Mouse (Mus musculus) CH12.LX (cell line): ENCODE data around the gene Kcnj10. TPM values are rescaled to one million over a fixed set of nuclear protein-coding genes. Genes with fewer than 3 reads are reported as not detected.
A peak's percentile ranks its signal among the peaks of the same experiment; 100 is the strongest.

Source experiments
- DNase-seq: peaks from one replicate; pipeline ENCODE4 v3.0.0-alpha.2; 2013; ENCODE audit errors: extremely low read depth
- H3K27ac ChIP-seq: 2 replicates; pipeline ENCODE4 v1.5.1; 2012; ENCODE audit warnings: low read depth, mild to moderate bottlenecking, control low read depth, moderate library complexity; ENCODE audit not compliant: insufficient read depth
- H3K27me3 ChIP-seq: replicated peaks from 2 replicates; pipeline ENCODE3; 2012; ENCODE audit warnings: inconsistent platforms
- H3K36me3 ChIP-seq, 2 experiments: replicated peaks in 1 of 2; 2 replicates each; pipeline versions ENCODE3 to v1.6.1; 2012; ENCODE audit warnings: inconsistent platforms in 1 of 2, low read length in 1 of 2, mild to moderate bottlenecking in 1 of 2, mixed read lengths in 1 of 2, moderate library complexity in 1 of 2; ENCODE audit not compliant: control insufficient read depth in 1 of 2, insufficient read depth in 1 of 2
- H3K4me1 ChIP-seq, 2 experiments: 2 replicates each; pipeline ENCODE4 v1.6.1; 2012; ENCODE audit warnings: inconsistent platforms in 1 of 2, moderate library complexity in 1 of 2; ENCODE audit not compliant: insufficient read depth in 2 of 2, control insufficient read depth in 1 of 2
- H3K4me2 ChIP-seq: 2 replicates; pipeline ENCODE4 v1.6.1; 2012; ENCODE audit warnings: low read depth, mild to moderate bottlenecking, control low read depth; ENCODE audit not compliant: poor library complexity, insufficient read depth, severe bottlenecking
- H3K4me3 ChIP-seq, 3 experiments: fragments of 150-350 bp in 1 of 3; sonication (generic) in 1 of 3; replicated peaks in 1 of 3; 2 replicates each; pipeline versions ENCODE3 to v1.5.1; 2011 to 2012; ENCODE audit warnings: low read depth in 2 of 3, low read length in 2 of 3, mild to moderate bottlenecking in 2 of 3, moderate library complexity in 2 of 3, control low read depth in 1 of 3, improper control_type of control experiment in 1 of 3, inconsistent platforms in 1 of 3, mixed read lengths in 1 of 3; ENCODE audit not compliant: poor library complexity in 1 of 3
- H3K79me2 ChIP-seq: replicated peaks from 2 replicates; pipeline ENCODE4 v1.6.1; 2012; ENCODE audit warnings: mild to moderate bottlenecking, moderate library complexity; ENCODE audit not compliant: control insufficient read depth, poor library complexity, insufficient read depth, severe bottlenecking; ENCODE audit errors: extremely low read depth
- H3K9ac ChIP-seq: 2 replicates; pipeline ENCODE4 v1.6.1; 2012; ENCODE audit warnings: low read depth, mild to moderate bottlenecking, control low read depth, moderate library complexity; ENCODE audit not compliant: insufficient read depth
- H3K9me3 ChIP-seq: replicated peaks from 2 replicates; pipeline ENCODE3; 2012; ENCODE audit warnings: low read length, inconsistent platforms, mixed read lengths
- BHLHE40 ChIP-seq: IDR thresholded peaks from 2 replicates; pipeline ENCODE4 v1.6.1; 2011; ENCODE audit warnings: mild to moderate bottlenecking, low read depth, low read length, improper control_type of control experiment
- CHD2 ChIP-seq: IDR thresholded peaks from 2 replicates; pipeline ENCODE4 v1.6.1; 2011; ENCODE audit warnings: low read length, improper control_type of control experiment
- CTCF ChIP-seq, 2 experiments: IDR thresholded peaks in 1 of 2; conservative IDR thresholded peaks in 1 of 2; 2 replicates each; pipeline ENCODE4 v1.5.1; 2011 to 2012; ENCODE audit warnings: low read depth in 2 of 2, low read length in 2 of 2, improper control_type of control experiment in 1 of 2, inconsistent platforms in 1 of 2, mild to moderate bottlenecking in 1 of 2, moderate library complexity in 1 of 2
- JUN ChIP-seq: IDR thresholded peaks from 2 replicates; pipeline ENCODE4 v1.6.1; 2011; ENCODE audit warnings: low read depth, mild to moderate bottlenecking, low read length, improper control_type of control experiment, moderate library complexity; ENCODE audit not compliant: insufficient read depth
- MEF2A ChIP-seq: IDR thresholded peaks from 2 replicates; pipeline ENCODE4 v1.6.1; 2014; ENCODE audit warnings: low read depth, mild to moderate bottlenecking, inconsistent platforms, low read length, improper control_type of control experiment, borderline replicate concordance
- MXI1 ChIP-seq: IDR thresholded peaks from 2 replicates; pipeline ENCODE4 v1.6.1; 2011; ENCODE audit warnings: mild to moderate bottlenecking, low read depth, low read length, improper control_type of control experiment
- NELFE ChIP-seq: IDR thresholded peaks from 2 replicates; pipeline ENCODE4 v1.6.1; 2011; ENCODE audit warnings: low read depth, low read length, improper control_type of control experiment
- NRF1 ChIP-seq: IDR thresholded peaks from 2 replicates; pipeline ENCODE4 v1.6.1; 2014; ENCODE audit warnings: low read depth, mild to moderate bottlenecking, inconsistent platforms, low read length, improper control_type of control experiment, moderate library complexity
- PAX5 ChIP-seq: IDR thresholded peaks from 2 replicates; pipeline ENCODE4 v1.6.1; 2012; ENCODE audit warnings: low read length, inconsistent platforms, mixed read lengths
- POLR2A ChIP-seq: IDR thresholded peaks from 2 replicates; pipeline ENCODE4 v1.6.1; 2011; ENCODE audit warnings: low read depth, mild to moderate bottlenecking, improper control_type of control experiment, low read length
- RCOR1 ChIP-seq: conservative IDR thresholded peaks from 2 replicates; pipeline ENCODE4 v1.6.1; 2012; ENCODE audit warnings: low read depth, mild to moderate bottlenecking, inconsistent platforms, low read length, improper control_type of control experiment
- SIN3A ChIP-seq: IDR thresholded peaks from 2 replicates; pipeline ENCODE4 v1.6.1; 2012; ENCODE audit warnings: low read length, improper control_type of control experiment, inconsistent platforms
- SMC3 ChIP-seq: IDR thresholded peaks from 2 replicates; pipeline ENCODE4 v1.6.1; 2011; ENCODE audit warnings: low read depth, low read length, improper control_type of control experiment
- TCF12 ChIP-seq: IDR thresholded peaks from 2 replicates; pipeline ENCODE4 v1.6.1; 2014; ENCODE audit warnings: low read depth, mild to moderate bottlenecking, inconsistent platforms, low read length, improper control_type of control experiment
- ZMIZ1 ChIP-seq: IDR thresholded peaks from 2 replicates; pipeline ENCODE4 v1.6.1; 2012; ENCODE audit warnings: low read depth, mild to moderate bottlenecking, inconsistent platforms, low read length, improper control_type of control experiment
- dilution Hi-C: fragments of 300-500 bp; cut with MboI; formaldehyde crosslinking; loops from 2 replicates; pipeline ENCODE4 v1.14.3; 2020; ENCODE audit warnings: low sequenced_read_pairs; ENCODE audit not compliant: extremely low pct_unique_long_range_greater_than_20kb, extremely low pct_ligation_motif_present
- in situ Hi-C: fragments of 300-500 bp; cut with MboI; formaldehyde crosslinking; loops from 3 replicates; pipeline ENCODE4 v1.14.3; 2019; ENCODE audit warnings: low sequenced_read_pairs, low pct_ligation_motif_present, low pct_unique_long_range_greater_than_20kb, mixed read lengths
- polyA plus RNA-seq: library from polyadenylated mRNA; unstranded; fragments of >175 nt; gene quantifications from 2 replicates; pipeline ENCODE4 v1.2.1, GENCODE M21; 2012; ENCODE audit warnings: low read depth; ENCODE audit not compliant: insufficient read length
- total RNA-seq, 2 experiments: library from RNA; depleted of rRNA; stranded (reverse); fragments of 300-350 nt in 1 of 2; fragments of >200 nt in 1 of 2; gene quantifications; 2 replicates each; pipeline ENCODE4 v1.2.3; 2012 to 2014

Gene Kcnj10
- total and polyA plus RNA-seq, 3 experiments, result 0.06 to 0.13 TPM; not detected in 1

DNA sequence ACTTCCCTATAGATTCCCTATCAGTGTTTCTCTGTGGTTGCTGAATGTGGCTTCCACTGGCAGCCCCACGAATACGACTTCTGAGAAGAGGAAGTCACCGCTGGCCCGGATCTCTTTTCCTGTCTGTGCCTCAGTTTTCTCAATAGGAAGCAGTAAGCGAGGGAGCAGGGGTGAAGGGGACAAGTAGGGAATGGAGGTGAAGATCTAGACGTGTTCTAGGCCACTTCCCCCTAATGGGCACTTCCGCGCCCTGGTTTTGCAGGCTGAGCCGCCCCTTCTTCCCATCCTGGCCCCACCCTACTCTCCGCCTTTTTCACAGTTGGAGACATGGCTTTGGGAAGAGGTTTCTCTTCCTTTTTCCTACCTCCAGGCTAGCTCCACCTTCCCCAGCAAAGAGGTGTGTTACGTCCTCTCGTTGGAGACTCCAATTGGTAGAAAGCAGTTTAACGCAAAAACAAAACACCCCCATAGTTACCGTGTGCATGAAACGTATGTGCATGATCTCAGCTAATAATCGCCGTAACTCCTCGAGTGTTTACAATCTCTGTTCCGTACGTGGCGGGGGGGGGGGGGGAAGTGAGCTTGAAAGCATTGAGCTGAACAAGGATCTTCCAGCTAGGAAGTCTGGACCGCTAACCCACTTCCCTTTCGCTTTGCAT lies 29.6 kb upstream of the Kcnj10 start (continued):
- TF ChIP-seq MEF2A, result no peak
- no peak for TF ChIP-seq BHLHE40
- no peak for TF ChIP-seq SMC3
- TF ChIP-seq CTCF (conservative IDR thresholded peaks at IDR 0.05 in 1 of 2, IDR thresholded peaks at IDR 0.05 in 1 of 2; ENCODE audit: low read depth in 2 of 2, low read length in 2 of 2), result no peak
- TF ChIP-seq RCOR1, result 0 out of 2 replicates have a peak, but pooled peaks have one; percentile 45
- no peak for TF ChIP-seq MXI1

DNA sequence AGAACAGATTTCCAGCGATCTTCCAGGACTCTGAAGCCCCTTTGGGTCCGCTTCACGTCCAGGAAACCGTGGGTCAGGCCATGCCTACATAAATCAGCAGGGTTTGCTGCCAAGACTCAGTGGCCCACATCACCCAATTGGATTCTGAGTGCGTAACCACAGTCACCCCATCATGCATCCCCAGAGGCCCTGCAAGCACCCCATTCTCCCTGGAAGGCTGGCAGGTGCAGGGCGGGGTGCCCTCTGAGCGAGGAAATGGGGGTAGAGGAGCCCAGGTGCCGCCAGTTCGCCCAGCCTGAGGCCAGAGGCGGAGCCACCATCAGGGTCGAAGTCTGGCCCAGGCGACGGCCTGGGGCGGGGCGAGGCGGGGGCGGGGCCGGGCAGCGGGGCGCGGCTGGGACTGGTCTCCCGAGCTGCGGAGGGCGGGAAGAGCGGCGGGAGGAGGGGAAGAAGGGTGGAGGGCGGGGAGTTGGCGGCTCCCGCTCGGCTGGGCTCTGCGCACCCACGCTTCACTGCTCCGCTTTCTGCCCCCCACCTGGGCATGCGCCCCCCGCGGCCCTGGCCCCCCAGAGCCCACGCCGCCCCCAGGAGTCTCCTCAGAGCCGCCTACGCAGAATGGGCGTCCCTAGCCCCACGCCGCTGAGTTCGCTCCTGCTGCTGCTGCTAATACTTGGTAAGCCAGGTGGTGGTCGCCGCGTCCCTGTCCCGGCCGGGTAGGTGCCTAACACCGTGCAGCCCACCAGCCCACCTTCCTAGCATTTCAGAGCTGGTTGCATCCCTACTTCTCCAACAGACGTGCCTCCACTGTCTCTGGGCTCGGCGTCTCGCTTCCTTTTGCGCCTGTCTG lies 28.9 kb upstream of the Kcnj10 start:
- H3K27ac ChIP-seq, result peak overlapping the region; percentile 37
- peak; percentile 83 for DNase-seq
- TF ChIP-seq NELFE (peak; percentile 45; the same call in 1 of the 2 replicates), CTCF (conservative IDR thresholded peaks at IDR 0.05 in 1 of 2, IDR thresholded peaks at IDR 0.05 in 1 of 2; ENCODE audit: low read depth in 2 of 2, low read length in 2 of 2) (no peak), NRF1 (peak; percentile 54), ZMIZ1 (peak; percentile 63; the same call in 1 of the 2 replicates), PAX5 (no peak), POLR2A (peak; percentile 63), TCF12 (peak; percentile 40), JUN (no peak), SIN3A (peak; percentile 56; the same call in 1 of the 2 replicates), CHD2 (no peak), MEF2A (no peak)
- H3K9me3 ChIP-seq, result no peaks in the 10 kb centered on the region
- H3K36me3 ChIP-seq, result peaks cover 0 to 12% of the 10 kb centered on the region in 2 experiments
- dilution Hi-C loops, result no loop called here
- peak overlapping the region; percentile 60 for H3K9ac ChIP-seq
- H3K4me1 ChIP-seq, result peaks cover 11 to 73% of the 10 kb centered on the region in 2 experiments; a peak in 3 of 4 replicates
- H3K4me3 ChIP-seq, result peak overlapping the region; percentile 69 to 85 (median 70)
- in situ Hi-C loops, result loop anchor here (5.0 to 25.0 kb wide), 3 partner anchors 165 to 500 kb away; partner anchors contain the start of genes Dcaf8 and Vangl2
- no peaks in the 10 kb centered on the region for H3K27me3 ChIP-seq
- H3K79me2 ChIP-seq, result no peaks in the 10 kb centered on the region
- H3K4me2 ChIP-seq, result peak overlapping the region; percentile 90
